Mouse (Mus musculus) ovary, postnatal 10 days (tissue): ENCODE results near the gene Cd163l1.

Experiments
- DNase-seq: peaks from one replicate; pipeline ENCODE4 v3.0.0; 2022; ENCODE audit warnings: low spot score

The Cd163l1 gene

DNA sequence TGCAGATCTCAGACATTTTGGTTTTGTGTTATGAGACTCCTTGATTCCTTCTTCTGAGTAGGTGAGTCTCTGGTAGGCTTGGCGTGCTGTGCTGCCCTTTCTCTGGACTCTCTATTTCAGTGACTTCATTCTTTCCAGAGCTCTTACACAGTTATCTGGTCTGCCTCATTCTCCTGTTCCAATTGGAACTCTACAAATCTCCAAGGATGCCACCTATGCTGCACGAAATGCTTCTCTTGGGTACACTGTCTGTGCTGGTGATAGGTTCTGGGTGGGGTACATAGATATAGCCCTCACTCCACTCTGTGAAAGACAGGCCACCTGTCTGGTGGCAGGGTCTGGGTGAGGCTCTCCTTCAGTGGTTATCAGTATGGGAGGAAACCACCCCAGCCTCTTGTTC is at the start of gene Cd163l1:
TSS of gene Cd163l1 (plus strand) at position 301 of the 400 bp plus-strand sequence.
- no peak for DNase-seq

DNA sequence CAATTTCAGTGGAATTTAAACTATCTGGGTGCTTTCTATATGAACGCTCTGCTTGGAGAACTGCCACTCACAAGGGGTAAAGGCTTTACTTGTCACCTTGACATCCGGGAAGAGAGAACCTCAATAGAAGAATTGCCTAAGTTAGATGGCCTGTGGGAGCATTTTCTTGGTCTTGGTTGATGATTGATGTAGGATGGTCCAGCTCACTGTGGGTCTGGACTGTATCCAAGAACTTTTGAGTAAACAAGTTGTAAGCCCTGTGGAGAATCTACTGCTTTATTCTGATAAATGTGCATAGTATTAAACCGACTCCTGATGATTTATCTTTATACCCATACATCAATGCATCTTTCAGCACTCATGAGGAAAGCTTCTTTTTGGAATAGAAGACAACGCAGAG is 48.7 kb upstream of the Cd163l1 start:
- no peak for DNase-seq

DNA sequence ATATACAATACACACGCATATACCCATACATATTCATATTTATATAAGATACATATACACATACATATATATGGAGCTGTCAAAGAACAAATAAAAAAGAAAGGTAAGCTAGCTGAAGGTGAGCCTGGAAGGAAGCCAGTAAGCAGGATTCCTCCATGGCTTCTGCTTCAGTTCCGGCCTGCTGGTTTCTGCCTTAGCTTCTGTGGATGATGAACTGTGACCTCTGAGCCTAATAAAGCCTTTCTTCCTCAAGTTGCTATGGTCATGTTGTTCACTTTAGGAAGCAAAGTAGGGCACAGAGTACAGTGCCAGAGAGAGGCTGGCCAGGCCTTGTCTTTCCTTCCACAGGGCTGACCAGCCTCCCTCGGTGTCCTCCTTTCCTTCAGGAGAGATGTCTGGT is 47.2 kb upstream of the Cd163l1 start:
- no peak for DNase-seq

DNA sequence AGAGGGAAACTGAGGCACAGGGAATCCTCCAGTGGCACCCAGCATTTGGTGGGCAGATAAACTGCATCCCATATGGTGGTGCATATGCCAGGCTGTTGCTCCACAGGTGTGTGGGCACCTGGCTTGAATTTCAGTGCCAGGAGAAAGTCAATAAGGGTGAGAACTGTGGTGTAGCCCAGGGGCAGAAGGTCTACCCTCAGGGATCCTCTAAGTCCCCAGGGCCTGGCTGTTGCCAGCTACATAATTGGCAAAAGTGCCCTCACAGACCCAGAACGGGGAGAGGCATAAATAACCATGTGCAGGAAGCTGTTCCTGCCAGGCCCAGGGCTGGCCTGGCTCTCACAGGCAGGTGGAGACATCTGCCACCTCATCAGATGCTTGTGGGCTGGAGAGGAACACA is 45.1 kb upstream of the Cd163l1 start, which contains the start of gene Olfr523:
TSS of gene Olfr523 (plus strand) at position 282 of the 400 bp plus-strand sequence.
- DNase-seq, result no peak

DNA sequence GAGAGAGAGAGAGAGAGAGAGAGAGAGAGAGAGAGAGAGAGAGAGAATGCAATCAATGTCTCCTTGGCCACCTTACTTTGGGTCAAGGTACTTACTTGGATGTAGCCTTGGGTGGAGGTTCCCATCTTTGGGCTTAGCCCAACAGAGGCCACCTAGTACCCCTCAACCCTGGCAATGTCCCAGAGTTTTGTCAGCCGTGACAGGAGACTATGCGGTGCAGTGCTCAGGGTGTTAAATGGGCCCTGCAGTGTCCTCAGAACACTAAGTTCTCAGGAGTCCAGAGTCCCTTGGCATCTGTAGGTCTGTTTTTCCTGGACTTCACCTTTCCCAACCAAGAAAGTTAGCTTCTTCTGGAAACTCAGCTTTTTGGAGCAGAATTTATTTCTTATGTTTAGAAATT is 38.9 kb upstream of the Cd163l1 start:
- no peak for DNase-seq

DNA sequence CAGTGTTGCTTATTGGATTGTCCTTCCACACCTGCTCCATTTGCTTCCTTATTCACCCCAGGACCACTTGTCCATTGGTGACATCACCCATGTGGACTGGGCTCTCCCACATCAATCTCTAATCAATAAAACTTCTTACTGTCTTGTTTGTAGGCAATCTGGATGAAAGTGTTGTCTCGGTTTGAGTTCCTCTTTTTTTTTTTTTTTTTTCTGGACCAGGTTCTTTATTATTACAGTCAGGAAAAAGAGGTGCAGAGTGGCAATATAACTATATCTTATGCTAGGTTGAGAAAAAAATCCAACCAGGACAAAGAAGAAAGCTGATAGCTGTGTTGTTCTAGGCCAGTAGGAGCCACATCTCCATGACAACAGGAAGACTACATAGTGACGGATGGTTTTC is 37.4 kb upstream of the Cd163l1 start:
- no peak for DNase-seq

DNA sequence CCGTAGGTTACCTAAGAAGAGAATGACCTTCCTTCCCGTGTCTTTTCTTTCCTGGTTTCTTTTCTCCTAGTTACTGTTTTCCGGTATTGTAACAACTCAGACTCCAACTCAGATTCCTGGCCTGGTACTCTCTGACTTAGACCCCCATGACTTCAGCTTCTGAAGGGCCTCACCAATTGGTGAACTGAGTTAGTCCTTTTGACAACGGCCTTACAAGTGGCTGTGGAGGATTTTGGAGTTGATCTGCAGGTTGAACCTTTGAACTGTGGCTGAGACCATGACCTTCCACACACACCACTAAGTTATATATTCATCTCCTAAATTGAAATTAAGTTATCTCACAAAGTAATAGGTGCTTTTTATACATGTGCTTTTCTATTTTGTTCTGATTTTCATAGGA is 33.9 kb upstream of the Cd163l1 start:
- DNase-seq, result no peak

DNA sequence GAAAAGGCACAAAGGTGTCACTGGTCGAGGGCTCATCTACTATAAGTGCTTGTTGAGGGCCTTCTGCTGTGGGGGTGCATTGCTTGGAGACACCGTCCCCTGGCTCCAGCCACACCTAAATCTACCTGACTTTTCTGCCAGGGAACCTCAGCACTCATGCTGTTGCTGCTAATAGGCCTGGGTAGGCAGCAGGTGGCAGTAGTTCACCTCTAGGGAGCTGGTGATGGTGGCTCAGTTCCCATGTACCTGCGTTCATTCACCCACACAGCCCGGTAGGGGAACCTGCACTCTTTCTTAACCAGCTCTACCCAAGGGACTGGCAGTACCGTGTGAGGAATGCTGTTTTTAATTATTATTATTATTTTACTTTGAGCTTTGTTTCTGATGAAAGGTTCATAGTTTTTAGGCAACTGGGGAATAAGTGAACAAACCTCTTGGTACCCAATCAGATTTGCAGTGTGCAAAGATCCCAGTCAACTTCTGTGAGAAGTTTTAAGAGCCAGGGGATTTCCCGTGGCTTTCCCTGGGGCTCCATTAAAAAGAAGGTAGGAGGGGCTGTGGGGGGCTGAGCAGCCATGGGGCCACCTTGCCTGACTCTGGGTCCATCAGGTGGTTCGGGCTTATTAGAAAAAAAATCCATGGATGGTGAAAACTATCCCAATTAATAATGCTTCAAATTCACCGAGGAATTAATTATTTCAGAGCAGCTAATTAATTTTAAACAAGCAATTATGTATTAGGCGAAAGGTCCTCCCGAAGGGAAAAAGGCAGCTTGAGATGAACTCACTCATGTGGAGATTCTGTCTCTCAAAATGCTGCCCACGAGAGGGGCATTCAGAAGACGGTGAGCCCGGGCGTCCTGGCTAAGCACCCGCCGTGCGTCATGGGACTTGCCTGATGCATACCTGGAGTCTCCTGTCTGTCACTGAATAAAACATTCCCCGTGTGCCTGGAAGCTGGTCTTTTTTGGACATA is 31.1 kb upstream of the Cd163l1 start:
- DNase-seq, result no peak

DNA sequence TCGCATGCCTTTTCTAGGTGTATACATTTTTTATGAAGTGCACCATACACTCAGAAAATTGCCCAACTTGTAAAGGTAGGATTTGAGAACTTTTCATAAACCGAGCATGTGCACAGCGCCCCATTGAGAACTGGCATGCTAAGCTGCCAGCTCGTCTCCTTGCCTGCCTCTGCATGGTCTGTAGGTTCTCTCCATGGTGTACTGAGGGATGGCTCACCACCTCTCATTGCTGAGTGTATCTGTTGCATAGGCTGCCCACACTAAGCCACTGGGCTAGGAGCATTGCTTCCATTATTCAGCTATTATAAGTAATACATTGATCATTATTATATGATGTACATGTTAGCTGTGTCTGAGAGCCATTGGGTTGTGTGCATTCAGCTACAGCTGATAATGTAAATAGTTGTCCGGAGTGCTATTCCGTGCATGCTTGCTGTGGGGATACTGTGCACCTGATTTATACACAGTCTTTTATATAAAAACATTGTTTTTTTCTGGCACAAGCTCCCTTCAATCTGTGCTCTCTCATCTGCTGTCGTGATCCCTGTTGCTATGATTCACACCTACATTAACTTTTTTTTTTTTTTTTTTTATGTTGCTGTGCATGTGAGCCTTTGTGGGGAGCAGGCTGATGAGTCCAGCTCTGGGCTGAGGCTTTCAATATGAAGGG is 30.2 kb upstream of the Cd163l1 start:
- no peak for DNase-seq

DNA sequence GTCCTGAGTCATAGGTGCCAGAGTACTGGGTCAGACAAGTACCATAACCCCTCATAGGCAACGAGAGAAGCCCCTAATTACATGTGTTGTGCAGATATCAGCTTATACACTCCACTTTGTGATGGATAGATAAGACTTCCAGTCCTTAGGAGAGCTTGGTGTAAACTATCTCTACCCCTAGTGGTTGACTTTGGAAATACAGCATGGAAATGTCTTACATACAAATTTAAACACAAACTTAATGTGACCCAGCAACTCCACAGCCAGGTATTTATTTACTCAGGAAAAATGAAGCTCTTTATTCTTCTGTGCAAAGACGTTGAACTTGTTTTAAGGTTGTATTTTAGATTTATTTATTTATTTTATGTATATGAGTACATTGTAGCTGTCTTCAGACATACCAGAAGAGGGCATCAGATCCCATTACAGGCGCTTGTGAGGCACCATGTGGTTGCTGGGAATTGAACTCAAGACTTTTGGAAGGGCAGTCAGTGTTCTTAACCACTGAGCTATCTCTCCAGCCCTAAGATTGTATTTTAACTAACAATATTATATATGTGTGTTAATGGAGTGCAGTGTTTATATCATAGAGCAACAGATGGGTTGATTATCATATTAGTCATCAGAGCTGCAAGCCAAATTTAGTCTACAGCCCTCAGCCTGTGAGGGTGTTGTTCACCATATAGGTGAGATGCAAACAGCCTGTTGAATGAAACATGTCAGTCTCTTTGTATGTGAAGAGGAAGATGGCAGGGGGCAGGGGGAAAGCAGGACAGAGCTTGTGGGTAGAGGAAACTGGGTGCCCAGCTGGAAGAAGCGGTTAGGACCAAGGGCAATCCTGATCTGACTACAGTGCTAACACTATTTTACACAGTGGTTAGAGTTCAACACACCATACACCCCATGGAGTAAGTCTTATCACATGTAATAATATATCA is 29.4 kb upstream of the Cd163l1 start:
- no peak for DNase-seq

DNA sequence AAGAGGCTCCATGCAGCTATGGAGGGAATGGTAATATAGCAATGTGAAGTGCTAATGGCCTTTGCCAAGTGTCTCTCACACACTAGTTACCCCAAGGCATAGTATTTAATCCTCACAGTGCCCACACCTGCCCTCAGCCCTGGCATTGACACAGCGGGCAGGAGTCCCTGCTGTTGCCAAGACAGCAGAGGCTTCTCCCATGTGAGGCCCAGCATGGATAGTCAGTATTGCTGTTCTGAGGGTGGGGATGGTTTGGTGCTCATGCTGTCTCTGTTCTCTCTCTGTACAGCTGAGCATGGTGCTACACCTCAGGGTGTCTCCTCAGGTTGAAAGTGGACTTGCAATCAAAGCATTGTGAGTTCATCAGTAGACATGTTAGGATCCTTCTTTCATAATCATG is 27.6 kb upstream of the Cd163l1 start:
- DNase-seq, result no peak

DNA sequence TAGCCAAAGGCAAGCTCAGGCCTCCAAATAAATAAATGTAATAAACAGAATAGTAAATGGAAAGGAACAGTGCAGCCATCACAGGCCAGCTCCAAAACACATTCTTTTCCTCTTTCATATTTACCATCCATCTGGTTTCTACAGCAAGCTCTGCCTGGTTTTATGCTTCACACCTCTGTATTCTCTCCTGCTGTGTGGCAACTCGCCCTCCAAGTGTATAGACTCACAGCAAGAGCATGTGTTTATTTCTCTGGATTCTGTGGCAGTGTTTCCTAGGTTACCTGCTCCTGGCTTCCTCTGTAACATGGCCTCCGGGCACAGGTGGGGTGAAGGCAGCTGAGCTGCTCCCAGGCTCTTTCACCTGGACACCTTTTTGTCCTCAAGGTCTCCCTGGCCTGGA is 25.6 kb upstream of the Cd163l1 start:
- DNase-seq, result no peak

DNA sequence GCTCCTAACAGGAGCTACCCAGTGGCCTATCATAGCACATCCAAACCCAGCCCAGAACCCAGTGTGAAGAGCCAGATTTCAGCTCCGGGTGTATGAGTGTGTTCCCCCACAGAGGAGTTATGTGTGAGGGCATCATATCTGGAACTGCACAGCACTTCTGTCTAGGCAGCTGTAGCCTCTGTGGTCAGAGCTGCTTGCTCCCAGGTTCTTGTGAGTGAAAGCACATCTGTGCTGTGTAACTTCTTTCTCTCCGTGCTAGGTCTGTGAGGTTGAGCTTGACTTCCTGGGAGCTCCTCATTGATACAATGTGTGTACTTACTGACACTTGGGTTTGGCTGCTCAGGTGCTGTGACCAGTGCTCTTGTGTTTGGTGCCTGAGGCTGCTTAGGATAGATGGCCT is 25.2 kb upstream of the Cd163l1 start:
- no peak for DNase-seq

DNA sequence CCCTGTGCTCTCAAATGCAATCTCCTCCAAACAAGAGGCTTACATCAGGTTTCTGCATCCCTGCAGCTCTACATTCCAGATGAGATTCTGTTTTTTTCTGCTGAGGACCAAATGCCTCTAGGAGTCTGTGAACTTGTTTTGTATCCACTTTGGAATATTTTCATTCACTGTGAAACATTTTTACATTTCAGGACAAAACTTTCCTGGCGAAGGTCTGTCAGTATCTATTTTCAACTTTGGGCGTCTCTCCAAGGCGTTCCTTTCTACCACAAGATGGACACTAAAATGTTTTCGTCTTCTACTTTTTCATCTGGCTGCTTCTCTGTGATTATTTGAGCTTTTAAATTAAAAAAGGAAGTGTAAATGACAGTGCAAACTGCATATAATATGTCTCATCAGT is 24.0 kb upstream of the Cd163l1 start:
- no peak for DNase-seq

DNA sequence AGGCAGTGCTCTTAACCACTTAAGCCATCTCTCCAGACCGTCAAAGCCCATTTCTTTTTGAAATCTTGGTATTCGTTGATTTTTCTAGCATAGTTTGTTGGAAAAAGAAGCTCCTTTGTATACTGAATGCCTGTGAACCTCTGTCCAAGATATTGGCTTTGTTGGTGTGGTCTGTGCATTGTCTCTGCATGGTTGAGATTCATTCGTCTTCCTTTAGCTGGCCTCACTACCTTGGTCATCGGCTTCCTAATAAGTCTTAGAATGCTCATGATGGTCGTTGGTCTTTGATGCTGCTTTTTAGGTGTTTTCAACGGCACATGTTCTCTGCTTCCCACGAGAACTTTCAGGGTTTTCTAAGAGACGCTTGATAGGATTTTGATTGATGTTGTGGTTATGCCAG is 22.1 kb upstream of the Cd163l1 start:
- no peak for DNase-seq

DNA sequence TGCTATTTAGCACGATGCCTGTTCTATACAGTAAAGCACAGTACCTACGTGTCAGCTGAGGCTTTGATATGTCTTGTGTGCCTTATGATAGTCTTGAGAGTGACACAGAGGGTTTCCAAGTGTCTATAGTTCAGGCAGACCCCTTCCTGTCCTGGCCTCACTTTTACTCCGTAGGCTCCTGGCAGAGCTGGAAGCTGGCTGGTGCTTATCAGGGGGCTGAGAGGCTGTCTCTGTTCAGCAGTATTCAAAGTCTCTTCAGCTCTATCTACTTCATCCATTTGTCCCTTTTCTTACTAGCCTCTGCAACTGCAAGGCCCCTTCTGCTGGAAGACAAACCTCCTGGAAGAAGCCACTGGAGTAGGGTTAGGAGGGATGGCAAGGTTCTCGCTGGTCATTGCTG is 17.0 kb upstream of the Cd163l1 start:
- DNase-seq, result no peak

DNA sequence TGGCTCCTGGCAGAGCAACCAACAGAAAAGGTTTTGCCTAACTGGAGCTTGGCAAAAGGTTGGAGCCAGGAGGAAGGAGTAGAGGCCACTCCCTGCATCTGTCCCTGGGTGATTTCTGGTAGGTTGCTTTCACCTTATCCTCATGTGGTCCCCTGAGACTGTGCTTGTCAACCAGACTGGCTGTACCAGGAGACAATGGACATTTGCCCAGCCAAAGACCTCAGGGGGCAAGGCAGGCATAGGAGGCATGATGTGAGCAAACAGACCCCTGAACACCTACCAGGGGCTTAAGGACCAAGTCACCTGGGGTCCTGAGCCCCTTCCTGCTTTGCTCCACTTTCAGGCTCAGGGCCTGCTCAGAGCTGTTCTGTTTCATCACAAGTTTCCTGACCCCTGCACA is 12.2 kb upstream of the Cd163l1 start, which contains the start of gene Olfr524:
TSS of gene Olfr524 (minus strand) at position 101 of the 400 bp plus-strand sequence.
- no peak for DNase-seq

DNA sequence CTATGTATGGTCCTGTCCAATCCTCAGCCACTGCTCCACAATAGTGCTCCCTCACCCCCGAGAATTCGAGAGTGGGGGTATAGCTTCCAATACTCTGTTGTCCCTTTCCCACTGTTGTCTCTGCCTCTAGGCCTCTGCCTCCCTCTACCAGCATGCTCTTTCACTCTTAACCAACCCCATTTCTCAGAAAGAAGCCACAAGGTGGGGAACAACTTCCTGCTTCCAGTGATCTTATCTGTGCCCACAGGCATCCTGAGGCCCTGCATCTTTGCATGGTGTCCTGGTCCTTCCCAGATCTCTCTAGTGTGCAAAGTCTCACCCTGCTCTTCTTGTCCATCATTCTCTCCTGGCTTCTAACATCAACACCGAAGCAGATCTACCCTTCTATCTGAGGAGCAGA is 11.2 kb upstream of the Cd163l1 start:
- DNase-seq, result no peak

DNA sequence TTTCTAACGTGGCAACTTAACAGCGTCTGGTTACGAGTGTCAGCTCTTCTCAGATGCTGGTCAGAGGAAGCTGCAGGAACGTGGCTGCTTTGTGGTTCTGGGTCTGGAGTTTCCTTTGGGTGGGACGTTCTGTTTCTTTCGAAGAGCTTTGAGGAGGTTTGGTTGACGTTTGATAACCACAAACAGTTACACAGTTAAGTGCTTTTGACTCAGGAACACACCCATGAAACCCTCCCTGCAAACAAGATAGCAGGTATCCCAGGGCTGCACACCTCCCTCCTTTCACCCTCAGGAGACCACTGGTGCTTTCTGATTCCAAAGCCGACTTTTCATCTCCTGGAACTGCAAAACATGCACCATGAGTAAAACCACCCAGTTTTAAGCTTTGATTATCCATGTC is 9.9 kb upstream of the Cd163l1 start:
- no peak for DNase-seq

DNA sequence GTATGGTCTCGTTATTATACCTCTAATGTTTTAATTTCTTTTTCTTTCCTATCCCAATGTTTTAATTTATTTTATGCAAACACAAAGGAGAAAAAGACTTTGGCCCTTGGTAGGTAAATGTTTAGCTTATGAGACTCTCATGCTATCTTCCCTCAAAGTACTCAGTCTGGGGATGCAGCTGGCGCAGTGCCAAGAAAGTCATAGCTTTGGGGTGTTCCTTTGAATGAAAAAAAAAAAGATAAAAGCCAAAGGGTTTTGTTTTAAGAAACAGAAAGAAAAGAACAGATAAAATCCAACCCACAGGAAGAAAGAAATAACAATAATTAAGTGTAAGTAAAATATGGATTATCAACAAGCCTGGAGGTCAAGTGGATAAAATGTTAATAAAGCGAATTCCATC is 9.4 kb upstream of the Cd163l1 start:
- no peak for DNase-seq

DNA sequence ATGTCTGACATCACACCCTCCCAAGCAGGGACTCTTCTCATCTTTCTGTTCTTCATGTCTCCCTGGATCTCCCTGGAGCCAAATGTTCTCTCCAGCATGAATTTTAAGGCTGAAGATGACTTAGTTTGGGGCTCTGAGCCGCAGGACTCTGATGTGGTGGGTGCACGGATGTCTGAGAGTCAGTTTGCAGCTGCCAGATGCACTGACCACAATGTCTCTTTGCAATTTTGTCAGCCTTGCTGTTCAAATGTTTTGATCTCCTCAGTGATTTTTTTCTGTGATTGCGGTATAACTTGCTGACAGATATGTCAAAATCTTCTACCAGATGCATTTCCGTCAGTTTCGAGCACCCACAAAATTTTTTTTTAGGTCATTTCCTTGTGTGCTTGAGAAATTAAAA is 4.2 kb upstream of the Cd163l1 start:
- no peak for DNase-seq

DNA sequence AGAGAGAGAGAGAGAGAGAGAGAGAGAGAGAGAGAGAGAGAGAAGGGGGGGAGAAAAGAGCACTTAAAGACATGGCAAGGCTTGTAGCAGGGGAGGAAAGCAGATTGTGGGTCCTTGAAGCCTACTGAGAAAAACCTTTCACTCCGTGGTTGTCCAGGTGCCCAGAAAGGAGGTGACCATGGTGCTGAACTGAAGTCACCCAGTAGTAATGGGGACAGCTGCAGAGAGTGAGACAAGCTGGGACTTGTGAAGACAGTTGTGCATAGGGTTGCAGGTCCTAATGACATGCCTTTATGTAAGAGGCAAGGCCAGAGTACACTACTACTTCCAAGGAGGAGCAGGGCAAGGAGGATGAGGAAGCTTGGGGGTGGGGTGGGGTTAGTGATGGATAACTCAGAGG is 1.2 kb downstream of the Cd163l1 start:
- DNase-seq, result no peak
